11 mouse cellular contexts compared by ENCODE assay signal in genomic region chr5:149331407-149332143, GRCm38 (mm10).
DNase-seq lines count a peak whose midpoint lies in the region; ATAC-seq lines count a peak whose summit lies in the region.
"Had no signal": no experiment of that assay in that cellular context is flagged by ENCODE, and none has a peak within 500 bp of the region (broad histone marks: within the 10 kb centered on the region; RNA-seq: fewer than 3 reads in every experiment).

No protein-coding gene starts in this region.

- intact Hi-C loops in heart, postnatal 14 days (cut with DNase I): no loop called here

- H3K27me3 ChIP-seq in heart, embryonic 13.5 days (replicated peaks): no peaks in the 10 kb centered on the region
- no peaks in the 10 kb centered on the region for H3K27me3 ChIP-seq in intestine, embryonic 15.5 days (replicated peaks)
- no peaks in the 10 kb centered on the region for H3K27me3 ChIP-seq in forebrain, embryonic 11.5 days (ENCODE audit: control insufficient read depth, insufficient read depth, low read length)

- 52% methylated on average over 10 of the region's 10 CpGs for WGBS in heart, embryonic 13.5 days
- WGBS in intestine, embryonic 15.5 days: 39% methylated on average over 10 of the region's 10 CpGs
- 57% methylated on average over 10 of the region's 10 CpGs for WGBS in forebrain, embryonic 11.5 days

- H3K4me2 ChIP-seq in heart, embryonic 13.5 days: no peak overlapping the region
- no peak overlapping the region for H3K4me2 ChIP-seq in intestine, embryonic 15.5 days (replicated peaks)
- H3K4me2 ChIP-seq in forebrain, embryonic 11.5 days (ENCODE audit: low read depth, low read length, severe bottlenecking): no peak overlapping the region

- 0 out of 2 replicates have a peak overlapping the region, but pooled peaks have one; percentile 19 for H3K9ac ChIP-seq in heart, embryonic 13.5 days
- peak overlapping the region; percentile 10; the same call in 1 of the 2 replicates for H3K9ac ChIP-seq in intestine, embryonic 15.5 days
- no peak overlapping the region for H3K9ac ChIP-seq in forebrain, embryonic 11.5 days (ENCODE audit: low read length)

- no peaks in the 10 kb centered on the region for H3K9me3 ChIP-seq in heart, embryonic 13.5 days
- no peaks in the 10 kb centered on the region for H3K9me3 ChIP-seq in intestine, embryonic 15.5 days
- H3K9me3 ChIP-seq in forebrain, embryonic 11.5 days (ENCODE audit: control insufficient read depth, low read length): no peaks in the 10 kb centered on the region

- ATAC-seq in heart, embryonic 13.5 days (ENCODE audit: extremely low read depth, insufficient number of reproducible peaks, low FRiP score, low TSS enrichment): no peak
- ATAC-seq in intestine, embryonic 15.5 days: no peak
- ATAC-seq in forebrain, embryonic 11.5 days (replicated peaks; ENCODE audit: low FRiP score): no peak
- ATAC-seq: hindbrain, embryonic 16.5 days had no signal

- no peaks in the 10 kb centered on the region for H3K36me3 ChIP-seq in heart, embryonic 13.5 days
- no peaks in the 10 kb centered on the region for H3K36me3 ChIP-seq in intestine, embryonic 15.5 days
- no peaks in the 10 kb centered on the region for H3K36me3 ChIP-seq in forebrain, embryonic 11.5 days (ENCODE audit: control insufficient read depth, insufficient read depth, low read length)

- no peak for DNase-seq in heart, postnatal 14 days
- DNase-seq in embryo, embryonic 10.5 days (ENCODE audit: low spot score): peak; percentile 81
- peak; percentile 55 to 71 for DNase-seq in kidney, postnatal 36 days
- DNase-seq in cerebellum, adult 8-10 months: no peak
- DNase-seq in forebrain, embryonic 11.5 days (ENCODE audit: low spot score): no peak
- no peak for DNase-seq in right cerebral cortex, adult 18-20 months
- DNase-seq: gastrocnemius, postnatal 14 days; lung, postnatal 36 days had no signal

- H3K4me1 ChIP-seq in heart, embryonic 13.5 days: peaks cover 17% of the 10 kb centered on the region
- peaks cover 22% of the 10 kb centered on the region for H3K4me1 ChIP-seq in intestine, embryonic 15.5 days (replicated peaks)
- H3K4me1 ChIP-seq in forebrain, embryonic 11.5 days (replicated peaks; ENCODE audit: control insufficient read depth, insufficient read depth, low read length): 0 out of 2 replicates have a peak, but pooled peaks cover 2% of the 10 kb centered on the region

- peak overlapping the region; percentile 68 for H3K27ac ChIP-seq in heart, embryonic 13.5 days (replicated peaks)
- H3K27ac ChIP-seq in intestine, embryonic 15.5 days: no peak overlapping the region
- H3K27ac ChIP-seq in forebrain, embryonic 11.5 days (ENCODE audit: low read depth, low read length): no peak overlapping the region; the same call in 1 of the 2 replicates

- H3K4me3 ChIP-seq in heart, embryonic 13.5 days: no peak overlapping the region
- no peak overlapping the region for H3K4me3 ChIP-seq in intestine, embryonic 15.5 days (replicated peaks)
- H3K4me3 ChIP-seq in forebrain, embryonic 11.5 days (ENCODE audit: low read depth, low read length): no peak overlapping the region

Comparison
In these comparisons a context has a peak if more than half of its experiments do, and no peak if none do; other contexts are left out.
1. DNase-seq: peak in embryo, embryonic 10.5 days (single experiment) and kidney, postnatal 36 days (2 of 2); none in heart, postnatal 14 days (0 of 2), cerebellum, adult 8-10 months (single experiment), forebrain, embryonic 11.5 days (single experiment) and right cerebral cortex, adult 18-20 months (single experiment).